Comparison of ENCODE assay signal across 31 mouse cellular contexts in genomic region chr2:59465671-59466070, GRCm38 (mm10). TPM values are rescaled to one million over a fixed set of nuclear protein-coding genes. Genes with fewer than 3 reads are reported as not detected.
"Had no signal": no experiment of that assay in that cellular context is flagged by ENCODE, and none has a peak within 500 bp of the region (broad histone marks: within the 10 kb centered on the region; RNA-seq: fewer than 3 reads in every experiment).

No protein-coding gene starts in this region.

- H3K9ac ChIP-seq: heart, embryonic 12.5 days; hindbrain, embryonic 13.5 days; hindbrain, embryonic 15.5 days; kidney, embryonic 15.5 days; limb, embryonic 13.5 days; limb, embryonic 15.5 days; liver, embryonic 13.5 days had no signal

- ATAC-seq: hindbrain, postnatal 0 days had no signal

- H3K9me3 ChIP-seq: heart, embryonic 10.5 days; hindbrain, embryonic 13.5 days; hindbrain, embryonic 15.5 days; kidney, embryonic 15.5 days; limb, embryonic 13.5 days; limb, embryonic 15.5 days; liver, embryonic 13.5 days had no signal

- H3K27ac ChIP-seq: hindbrain, embryonic 13.5 days; hindbrain, embryonic 15.5 days; hindbrain, postnatal 0 days; kidney, embryonic 15.5 days; kidney, postnatal 0 days; limb, embryonic 13.5 days; limb, embryonic 15.5 days; liver, embryonic 13.5 days had no signal

- H3K4me1 ChIP-seq: liver, embryonic 13.5 days had no signal

- H3K36me3 ChIP-seq: heart, embryonic 10.5 days; heart, embryonic 12.5 days; hindbrain, embryonic 13.5 days; hindbrain, embryonic 15.5 days; kidney, embryonic 15.5 days; limb, embryonic 13.5 days; limb, embryonic 15.5 days; liver, embryonic 13.5 days had no signal

- H3K27me3 ChIP-seq: heart, embryonic 12.5 days; hindbrain, embryonic 13.5 days; hindbrain, embryonic 15.5 days; kidney, embryonic 15.5 days; limb, embryonic 13.5 days; limb, embryonic 15.5 days; liver, embryonic 13.5 days had no signal

- H3K4me3 ChIP-seq: heart, embryonic 10.5 days; heart, embryonic 12.5 days; hindbrain, embryonic 13.5 days; hindbrain, embryonic 15.5 days; kidney, embryonic 15.5 days; limb, embryonic 13.5 days; limb, embryonic 15.5 days; liver, embryonic 13.5 days had no signal

- DNase-seq: gastrocnemius, postnatal 14 days; gastrocnemius, postnatal 36 days; heart, adult 18-20 months; heart, postnatal 10 days; kidney, adult 11 months; kidney, adult 2 months; kidney, adult 9 months; kidney, postnatal 14 days; kidney, postnatal 36 days; layer of hippocampus, adult 9-11 months; layer of hippocampus, postnatal 36 days; left cerebral cortex, postnatal 4 days; liver, embryonic 13.5 days had no signal

- H3K4me2 ChIP-seq: heart, embryonic 12.5 days; hindbrain, embryonic 13.5 days; hindbrain, embryonic 15.5 days; kidney, embryonic 15.5 days; limb, embryonic 13.5 days; limb, embryonic 15.5 days; liver, embryonic 13.5 days had no signal

RNA-seq across cellular contexts. Expression of gene Dapl1, which starts 18.8 kb away (rescaled TPM):
- total RNA-seq: gastrocnemius, adult 18-20 months; gastrocnemius, adult 8-10 months; gastrocnemius, postnatal 14 days; gastrocnemius, postnatal 36 days; heart, adult 8-10 months; heart, postnatal 10 days; heart, postnatal 25 days; hematopoietic stem cell, adult 5-6 weeks; hindbrain, postnatal 0 days; layer of hippocampus, adult 18-20 months; layer of hippocampus, postnatal 14 days; layer of hippocampus, postnatal 36 days had no signal
- polyA plus RNA-seq: hindbrain, embryonic 13.5 days; intestine, embryonic 14.5 days; intestine, embryonic 16.5 days had no signal
